Mouse (Mus musculus): ENCODE results near the gene Stx6. TPM values are rescaled to one million over a fixed set of nuclear protein-coding genes. Genes with fewer than 3 reads are reported as not detected.
A peak's percentile ranks its signal among the peaks of the same experiment; 100 is the strongest.

The Stx6 gene
- polyA plus RNA-seq, 1 experiment from 2014 or later = 106 TPM

- Histone ChIP-seq H3K9me3 (no peaks in the 10 kb centered on the region), H3K4me1 (replicated peaks) (peaks cover 39% of the 10 kb centered on the region), H3K4me2 (no peak overlapping the region), H3K27ac (replicated peaks) (no peak overlapping the region), H3K4me3 (no peak overlapping the region), H3K36me3 (no peaks in the 10 kb centered on the region), H3K27me3 (peaks cover 25% of the 10 kb centered on the region), H3K9ac (no peak overlapping the region)
- WGBS = 76% methylated on average over 12 of the region's 12 CpGs
- no peak for ATAC-seq (ENCODE audit: low read depth)
These were observed 83.4 kb downstream of the Stx6 start for GRCm38 (mm10) chr1:155241701-155242487.

GRCm38 (mm10) chr1:155242488-155242745 is 83.9 kb downstream of the Stx6 start:
- no peak for ATAC-seq (ENCODE audit: low read depth)
- H3K4me1 ChIP-seq (replicated peaks) = peaks cover 33% of the 10 kb centered on the region
- H3K36me3 ChIP-seq = no peaks in the 10 kb centered on the region
- H3K9me3 ChIP-seq = no peaks in the 10 kb centered on the region
- H3K9ac ChIP-seq = no peak overlapping the region
- no peak overlapping the region for H3K4me2 ChIP-seq
- WGBS = 76% methylated on average over 1 of the region's 1 CpGs
- no peak overlapping the region for H3K4me3 ChIP-seq
- H3K27ac ChIP-seq (replicated peaks) = no peak overlapping the region
- H3K27me3 ChIP-seq = peaks cover 25% of the 10 kb centered on the region

GRCm38 (mm10) chr1:155243797-155244770 is 85.6 kb downstream of the Stx6 start, which contains the start of gene BC034090:
Gene BC034090 (minus strand): TSS chr1:155244444.
- 2% methylated on average over 81 of the region's 85 CpGs for WGBS
- no peaks in the 10 kb centered on the region for H3K36me3 ChIP-seq
- ATAC-seq (ENCODE audit: low read depth) = peak; percentile 67
- no peaks in the 10 kb centered on the region for H3K9me3 ChIP-seq
- peaks cover 25% of the 10 kb centered on the region for H3K27me3 ChIP-seq
- peak within 1 kb of the TSS; percentile 77 for H3K9ac ChIP-seq
- H3K4me3 ChIP-seq = peak within 1 kb of the TSS; percentile 47
- H3K4me2 ChIP-seq = peak within 1 kb of the TSS; percentile 73
- H3K4me1 ChIP-seq (replicated peaks) = peaks cover 20% of the 10 kb centered on the region
- peak within 1 kb of the TSS; percentile 34; the same call in 1 of the 2 replicates for H3K27ac ChIP-seq (replicated peaks)

- Histone ChIP-seq H3K4me3 (peak overlapping the region; percentile 47), H3K4me2 (peak overlapping the region; percentile 73), H3K4me1 (replicated peaks) (peaks cover 15% of the 10 kb centered on the region), H3K36me3 (no peaks in the 10 kb centered on the region), H3K27ac (replicated peaks) (peak overlapping the region; percentile 34; the same call in 1 of the 2 replicates), H3K9ac (peak overlapping the region; percentile 77), H3K9me3 (no peaks in the 10 kb centered on the region), H3K27me3 (peaks cover 25% of the 10 kb centered on the region)
- ATAC-seq (ENCODE audit: low read depth) = no peak
- WGBS = 6% methylated on average over 29 of the region's 29 CpGs
These were observed 86.3 kb downstream of the Stx6 start for GRCm38 (mm10) chr1:155244771-155245211.

- Histone ChIP-seq H3K9ac (no peak overlapping the region), H3K36me3 (no peaks in the 10 kb centered on the region), H3K4me3 (no peak overlapping the region), H3K27me3 (peaks cover 25% of the 10 kb centered on the region), H3K27ac (replicated peaks) (no peak overlapping the region), H3K4me2 (no peak overlapping the region), H3K9me3 (no peaks in the 10 kb centered on the region), H3K4me1 (replicated peaks) (peaks cover 15% of the 10 kb centered on the region)
- WGBS = 35% methylated on average over 7 of the region's 7 CpGs
- ATAC-seq (ENCODE audit: low read depth) = no peak
These were observed 87.0 kb downstream of the Stx6 start for GRCm38 (mm10) chr1:155245516-155245915.

GRCm38 (mm10) chr1:155247441-155247840 is 88.9 kb downstream of the Stx6 start:
- H3K9ac ChIP-seq = no peak overlapping the region
- no peaks in the 10 kb centered on the region for H3K9me3 ChIP-seq
- no peak overlapping the region for H3K4me2 ChIP-seq
- H3K4me1 ChIP-seq (replicated peaks) = peaks cover 15% of the 10 kb centered on the region
- peaks cover 25% of the 10 kb centered on the region for H3K27me3 ChIP-seq
- no peak overlapping the region for H3K27ac ChIP-seq (replicated peaks)
- H3K36me3 ChIP-seq = no peaks in the 10 kb centered on the region
- whole genome bisulfite sequencing = 47% methylated on average over 5 of the region's 5 CpGs
- ATAC-seq (ENCODE audit: low read depth) = no peak
- no peak overlapping the region for H3K4me3 ChIP-seq

- Histone ChIP-seq H3K9me3 (no peaks in the 10 kb centered on the region), H3K27me3 (peaks cover 24% of the 10 kb centered on the region), H3K36me3 (no peaks in the 10 kb centered on the region), H3K4me3 (no peak overlapping the region), H3K4me2 (no peak overlapping the region), H3K4me1 (replicated peaks) (peaks cover 15% of the 10 kb centered on the region), H3K9ac (no peak overlapping the region), H3K27ac (replicated peaks) (no peak overlapping the region)
- no peak for ATAC-seq (ENCODE audit: low read depth)
- WGBS = 68% methylated on average over 5 of the region's 5 CpGs
These were observed 89.5 kb downstream of the Stx6 start for GRCm38 (mm10) chr1:155248041-155248440.

- no peaks in the 10 kb centered on the region for H3K9me3 ChIP-seq
- H3K4me2 ChIP-seq = no peak overlapping the region
- WGBS = 37% methylated on average over 5 of the region's 5 CpGs
- no peaks in the 10 kb centered on the region for H3K36me3 ChIP-seq
- no peak overlapping the region for H3K9ac ChIP-seq
- H3K27ac ChIP-seq (replicated peaks) = no peak overlapping the region
- H3K4me1 ChIP-seq (replicated peaks) = no peaks in the 10 kb centered on the region
- H3K27me3 ChIP-seq = peaks cover 7% of the 10 kb centered on the region
- no peak for ATAC-seq (ENCODE audit: low read depth)
- H3K4me3 ChIP-seq = no peak overlapping the region
These were observed 91.4 kb downstream of the Stx6 start for GRCm38 (mm10) chr1:155249896-155250295.

- H3K4me3 ChIP-seq = no peak overlapping the region
- H3K9me3 ChIP-seq = no peaks in the 10 kb centered on the region
- H3K4me1 ChIP-seq (replicated peaks) = no peaks in the 10 kb centered on the region
- no peak overlapping the region for H3K9ac ChIP-seq
- no peak for ATAC-seq (ENCODE audit: low read depth)
- no peak overlapping the region for H3K4me2 ChIP-seq
- no peaks in the 10 kb centered on the region for H3K36me3 ChIP-seq
- H3K27ac ChIP-seq (replicated peaks) = no peak overlapping the region
- H3K27me3 ChIP-seq = peaks cover 1% of the 10 kb centered on the region
- 24% methylated on average over 4 of the region's 4 CpGs for WGBS
These were observed 92.1 kb downstream of the Stx6 start for GRCm38 (mm10) chr1:155250531-155251135.

- H3K27me3 ChIP-seq = no peaks in the 10 kb centered on the region
- no peak overlapping the region for H3K4me3 ChIP-seq
- H3K4me1 ChIP-seq (replicated peaks) = no peaks in the 10 kb centered on the region
- no peaks in the 10 kb centered on the region for H3K9me3 ChIP-seq
- no peak for ATAC-seq (ENCODE audit: low read depth)
- no peak overlapping the region for H3K27ac ChIP-seq (replicated peaks)
- no peaks in the 10 kb centered on the region for H3K36me3 ChIP-seq
- 83% methylated on average over 5 of the region's 5 CpGs for WGBS
- no peak overlapping the region for H3K9ac ChIP-seq
- H3K4me2 ChIP-seq = no peak overlapping the region
These were observed 93.1 kb downstream of the Stx6 start for GRCm38 (mm10) chr1:155251596-155251995.

GRCm38 (mm10) chr1:155252631-155253121 is 94.2 kb downstream of the Stx6 start:
- Histone ChIP-seq H3K36me3 (no peaks in the 10 kb centered on the region), H3K4me1 (replicated peaks) (no peaks in the 10 kb centered on the region), H3K9me3 (no peaks in the 10 kb centered on the region), H3K9ac (no peak overlapping the region), H3K4me2 (no peak overlapping the region), H3K27ac (replicated peaks) (no peak overlapping the region), H3K27me3 (no peaks in the 10 kb centered on the region), H3K4me3 (no peak overlapping the region)
- 62% methylated on average over 6 of the region's 6 CpGs for WGBS
- no peak for ATAC-seq (ENCODE audit: low read depth)

- H3K27ac ChIP-seq (replicated peaks) = no peak overlapping the region
- no peak for ATAC-seq (ENCODE audit: low read depth)
- 84% methylated on average over 12 of the region's 12 CpGs for WGBS
These were observed 94.6 kb downstream of the Stx6 start for GRCm38 (mm10) chr1:155253126-155253525.

More at GRCm38 (mm10) chr1:155253126-155253525, 94.6 kb downstream of the Stx6 start:
- no peak overlapping the region for H3K4me3 ChIP-seq
- H3K36me3 ChIP-seq = no peaks in the 10 kb centered on the region
- H3K9ac ChIP-seq = no peak overlapping the region
- H3K9me3 ChIP-seq = no peaks in the 10 kb centered on the region
- H3K27me3 ChIP-seq = no peaks in the 10 kb centered on the region
- H3K4me2 ChIP-seq = no peak overlapping the region
- H3K4me1 ChIP-seq (replicated peaks) = no peaks in the 10 kb centered on the region
